Mouse (Mus musculus) adrenal gland, postnatal 36 days (tissue): ENCODE measurements around the gene Tpsg1. TPM values are rescaled to one million over a fixed set of nuclear protein-coding genes. Genes with fewer than 3 reads are reported as not detected.

Source experiments
- DNase-seq, 2 experiments: peaks; one replicate each; pipeline ENCODE4 v3.0.0; 2021; ENCODE audit warnings: mixed read lengths in 1 of 2
- total RNA-seq, 2 experiments: library from RNA; stranded (reverse); gene quantifications; 2 replicates each; pipeline ENCODE4 v1.2.3; 2021

Gene Tpsg1
- total RNA-seq, 2 experiments from 2014 or later: not detected

DNA sequence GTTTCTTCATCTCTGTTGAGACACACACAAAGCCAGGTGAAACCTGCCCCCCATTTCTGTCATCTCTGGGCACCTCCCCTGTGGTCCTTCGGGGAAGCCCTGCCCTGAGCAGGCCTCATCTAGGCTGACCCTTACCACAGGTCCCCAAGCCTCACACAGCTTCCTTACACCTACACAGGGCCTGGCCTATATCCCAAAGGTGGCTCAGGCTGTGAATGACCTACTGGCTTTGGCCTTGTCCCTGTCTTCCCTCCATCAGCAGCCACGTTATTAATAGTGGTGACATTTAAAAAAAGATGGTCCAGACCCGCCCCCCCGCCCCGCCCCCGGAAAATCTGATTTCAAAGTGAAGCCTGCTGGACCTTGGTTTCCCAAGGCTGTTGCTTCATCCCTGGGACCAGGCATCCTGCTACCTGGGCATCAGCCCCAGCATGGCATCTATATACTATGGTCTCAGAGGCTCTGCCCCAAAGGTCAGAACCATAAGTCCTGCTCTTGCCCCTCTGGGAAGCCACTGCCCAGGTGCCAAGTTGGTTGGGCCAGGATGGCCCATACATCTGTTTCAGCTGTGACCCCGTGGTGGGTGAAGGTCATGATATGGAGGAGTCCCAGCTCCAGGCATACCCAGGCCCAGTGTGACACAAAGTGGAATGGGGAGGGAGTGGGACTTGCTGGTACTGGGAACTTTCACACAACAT is 39.4 kb downstream of the Tpsg1 start:
- peak; percentile 47 to 53 for DNase-seq

DNA sequence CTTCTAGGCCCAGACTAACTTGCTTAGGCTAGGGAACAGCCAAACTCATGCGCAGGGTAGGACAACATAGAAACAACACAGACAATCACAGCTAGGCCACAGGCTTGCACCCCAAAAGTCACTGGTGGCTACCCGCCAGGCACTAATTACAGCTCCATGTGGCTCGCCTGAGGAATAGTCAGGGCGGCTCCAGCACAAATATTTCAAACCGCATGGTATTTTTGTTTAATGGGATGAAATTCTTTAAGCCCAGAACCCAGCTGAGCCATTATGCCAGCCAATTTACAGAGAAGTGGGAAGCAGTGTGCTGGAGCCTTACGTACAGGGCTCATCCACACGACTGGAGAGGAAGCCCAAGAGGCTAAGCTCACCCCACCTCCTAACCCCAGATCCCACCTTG is 40.5 kb downstream of the Tpsg1 start:
- DNase-seq: no peak

GRCm38 (mm10) chr17:25410180-25410579 is 41.1 kb downstream of the Tpsg1 start:
- peak; percentile 55 to 72 for DNase-seq

DNA sequence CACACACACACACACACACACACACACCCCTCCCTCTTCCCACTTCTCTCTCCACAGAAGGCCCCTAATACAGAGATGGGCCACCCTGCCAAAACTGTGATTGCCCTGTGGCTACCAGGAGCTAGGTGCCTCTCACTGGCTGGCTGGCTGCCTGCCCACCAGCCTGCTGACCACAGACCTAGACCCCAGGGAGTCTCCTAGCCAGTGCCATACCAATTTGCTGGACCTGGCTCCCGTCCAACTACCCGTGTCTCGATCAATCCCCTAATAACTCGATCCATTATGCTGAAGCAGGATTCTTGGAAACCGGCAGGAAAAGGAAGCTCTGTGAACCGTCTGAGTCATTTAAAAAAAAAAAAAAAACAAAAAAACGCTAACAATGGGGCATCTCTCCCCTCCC is 41.7 kb downstream of the Tpsg1 start:
- no peak for DNase-seq

GRCm38 (mm10) chr17:25411251-25411650 is 42.2 kb downstream of the Tpsg1 start:
- no peak for DNase-seq

- DNase-seq: peak; percentile 39 to 58
Observed at GRCm38 (mm10) chr17:25414209-25414608, 45.1 kb downstream of the Tpsg1 start.

- DNase-seq: no peak
Observed at GRCm38 (mm10) chr17:25414917-25415316, 45.8 kb downstream of the Tpsg1 start.

DNA sequence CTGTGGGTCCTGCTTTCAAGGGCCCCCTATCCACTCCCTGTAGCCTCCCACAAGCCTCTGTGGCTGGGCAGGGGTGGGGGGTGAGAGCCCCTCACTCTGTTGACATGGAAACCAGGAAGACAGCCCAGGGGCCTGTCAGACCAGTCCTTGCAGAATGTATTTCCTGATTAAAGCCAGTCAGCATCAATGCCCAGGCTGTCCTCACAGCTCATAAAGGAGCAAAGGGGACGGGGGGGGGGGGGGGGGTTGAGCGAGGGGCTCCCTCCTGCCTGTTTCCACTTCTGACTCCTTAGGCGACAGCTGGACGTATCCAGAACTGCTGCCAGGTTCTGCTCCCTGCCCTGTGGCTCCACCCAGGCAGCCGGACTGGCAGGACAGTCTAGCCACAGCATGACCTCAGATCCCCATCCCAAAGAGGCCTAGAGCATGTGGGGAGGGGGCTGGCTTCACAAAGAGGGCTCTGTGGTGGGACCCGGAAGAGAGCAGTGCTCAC is 46.4 kb downstream of the Tpsg1 start:
- DNase-seq: peak in 1 of 2 experiments; percentile 60

DNA sequence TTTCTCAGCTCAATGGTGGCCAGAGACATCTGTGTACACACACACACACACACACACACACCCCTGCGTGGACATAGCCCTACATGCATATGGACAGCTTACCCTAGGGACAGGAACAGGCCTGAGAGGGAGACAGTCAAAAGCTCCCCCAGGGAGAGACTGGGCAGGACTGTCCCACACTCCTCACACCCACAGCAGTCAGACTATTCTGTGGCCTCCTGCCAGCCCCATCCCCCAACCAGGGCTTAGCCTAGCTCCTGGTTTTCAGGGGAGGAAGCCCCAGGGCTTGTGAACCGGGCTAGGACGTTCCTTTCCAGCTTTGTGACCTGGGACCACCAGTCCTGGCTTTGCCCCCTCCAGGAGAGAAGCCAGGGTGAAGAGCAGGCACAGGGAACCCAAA is 47.1 kb downstream of the Tpsg1 start:
- peak in 1 of 2 experiments; percentile 76 for DNase-seq

- peak; percentile 45 to 58 for DNase-seq
Observed at GRCm38 (mm10) chr17:25417990-25418389, 48.9 kb downstream of the Tpsg1 start.

GRCm38 (mm10) chr17:25418926-25419325 is 49.9 kb downstream of the Tpsg1 start:
- no peak for DNase-seq

- peak in 1 of 2 experiments; percentile 43 for DNase-seq
Observed at GRCm38 (mm10) chr17:25420998-25421397, 51.9 kb downstream of the Tpsg1 start.

Other genes with a start within 250 kb of the Tpsg1 start
- not detected for gene Ptx4, start 248.5 kb upstream of the Tpsg1 start, total RNA-seq
- gene Clcn7, start 235.9 kb upstream of the Tpsg1 start, total RNA-seq: 10 to 100 TPM; 42.0 to 43.8 TPM
- gene Ccdc154, start 206.8 kb upstream of the Tpsg1 start, total RNA-seq: not detected
- under 1 TPM in 1 of 2 experiments, not detected in 1; 0.43 TPM for gene Gm38655, start 193.8 kb upstream of the Tpsg1 start, total RNA-seq
- 10 to 100 TPM; 18.7 to 20.7 TPM for gene BC003965, start 184.7 kb upstream of the Tpsg1 start, total RNA-seq
- 10 to 100 TPM; 16.5 to 17.6 TPM for gene Unkl, start 180.9 kb upstream of the Tpsg1 start, total RNA-seq
- gene Gnptg, start 129.1 kb upstream of the Tpsg1 start, total RNA-seq: 10 to 100 TPM; 41.2 to 43.2 TPM
- 10 to 100 TPM; 23.1 to 29.0 TPM for gene Tsr3, start 129.1 kb upstream of the Tpsg1 start, total RNA-seq
- gene Baiap3, start 112.9 kb upstream of the Tpsg1 start, total RNA-seq: 10 to 100 TPM in 1 of 2 experiments, 1 to 10 TPM in 1; 6.9 to 10.7 TPM
- gene Ube2i, start 94.7 kb upstream of the Tpsg1 start, total RNA-seq: 100 to 1,000 TPM; 242 to 248 TPM
- under 1 TPM; 0.30 to 0.43 TPM for gene Prss34, start 70.9 kb upstream of the Tpsg1 start, total RNA-seq
- gene Prss28, start 60.6 kb upstream of the Tpsg1 start, total RNA-seq: not detected
- not detected for gene Prss29, start 50.6 kb upstream of the Tpsg1 start, total RNA-seq
- 1 to 10 TPM in 1 of 2 experiments, under 1 TPM in 1; 0.63 to 1.2 TPM for gene Tpsab1, start 23.7 kb upstream of the Tpsg1 start, total RNA-seq
- 1 to 10 TPM; 2.8 to 3.2 TPM for gene Tpsb2, start 3.0 kb upstream of the Tpsg1 start, total RNA-seq
- 10 to 100 TPM; 58.7 to 97.3 TPM for gene Cacna1h, start 64.5 kb downstream of the Tpsg1 start, total RNA-seq
- not detected for gene Tekt4, start 85.3 kb downstream of the Tpsg1 start, total RNA-seq
- under 1 TPM; 0.49 to 0.53 TPM for gene Sstr5, start 128.0 kb downstream of the Tpsg1 start, total RNA-seq
- 1 to 10 TPM; 1.3 to 2.5 TPM for gene Sox8, start 201.4 kb downstream of the Tpsg1 start, total RNA-seq
- 10 to 100 TPM; 29.6 to 37.9 TPM for gene Lmf1, start 209.8 kb downstream of the Tpsg1 start, total RNA-seq